Mouse (Mus musculus) CH12.LX (cell line): ENCODE measurements around the gene Rcor2. TPM values are rescaled to one million over a fixed set of nuclear protein-coding genes. Genes with fewer than 3 reads are reported as not detected.

Experiments used
- DNase-seq: peaks from one replicate; pipeline ENCODE4 v3.0.0-alpha.2; 2013; ENCODE audit errors: extremely low read depth
- H3K27ac ChIP-seq: 2 replicates; pipeline ENCODE4 v1.5.1; 2012; ENCODE audit warnings: low read depth, mild to moderate bottlenecking, control low read depth, moderate library complexity; ENCODE audit not compliant: insufficient read depth
- H3K27me3 ChIP-seq: replicated peaks from 2 replicates; pipeline ENCODE3; 2012; ENCODE audit warnings: inconsistent platforms
- H3K36me3 ChIP-seq, 2 experiments: replicated peaks in 1 of 2; 2 replicates each; pipeline versions ENCODE3 to v1.6.1; 2012; ENCODE audit warnings: inconsistent platforms in 1 of 2, low read length in 1 of 2, mild to moderate bottlenecking in 1 of 2, mixed read lengths in 1 of 2, moderate library complexity in 1 of 2; ENCODE audit not compliant: control insufficient read depth in 1 of 2, insufficient read depth in 1 of 2
- H3K4me1 ChIP-seq, 2 experiments: 2 replicates each; pipeline ENCODE4 v1.6.1; 2012; ENCODE audit warnings: inconsistent platforms in 1 of 2, moderate library complexity in 1 of 2; ENCODE audit not compliant: insufficient read depth in 2 of 2, control insufficient read depth in 1 of 2
- H3K4me2 ChIP-seq: 2 replicates; pipeline ENCODE4 v1.6.1; 2012; ENCODE audit warnings: low read depth, mild to moderate bottlenecking, control low read depth; ENCODE audit not compliant: poor library complexity, insufficient read depth, severe bottlenecking
- H3K4me3 ChIP-seq, 3 experiments: fragments of 150-350 bp in 1 of 3; sonication (generic) in 1 of 3; replicated peaks in 1 of 3; 2 replicates each; pipeline versions ENCODE3 to v1.5.1; 2011 to 2012; ENCODE audit warnings: low read depth in 2 of 3, low read length in 2 of 3, mild to moderate bottlenecking in 2 of 3, moderate library complexity in 2 of 3, control low read depth in 1 of 3, improper control_type of control experiment in 1 of 3, inconsistent platforms in 1 of 3, mixed read lengths in 1 of 3; ENCODE audit not compliant: poor library complexity in 1 of 3
- H3K79me2 ChIP-seq: replicated peaks from 2 replicates; pipeline ENCODE4 v1.6.1; 2012; ENCODE audit warnings: mild to moderate bottlenecking, moderate library complexity; ENCODE audit not compliant: control insufficient read depth, poor library complexity, insufficient read depth, severe bottlenecking; ENCODE audit errors: extremely low read depth
- H3K9ac ChIP-seq: 2 replicates; pipeline ENCODE4 v1.6.1; 2012; ENCODE audit warnings: low read depth, mild to moderate bottlenecking, control low read depth, moderate library complexity; ENCODE audit not compliant: insufficient read depth
- H3K9me3 ChIP-seq: replicated peaks from 2 replicates; pipeline ENCODE3; 2012; ENCODE audit warnings: low read length, inconsistent platforms, mixed read lengths
- CHD1 ChIP-seq: IDR thresholded peaks from 2 replicates; pipeline ENCODE4 v1.6.1; 2012; ENCODE audit warnings: low read depth, low read length, improper control_type of control experiment, inconsistent platforms
- CTCF ChIP-seq, 2 experiments: IDR thresholded peaks in 1 of 2; conservative IDR thresholded peaks in 1 of 2; 2 replicates each; pipeline ENCODE4 v1.5.1; 2011 to 2012; ENCODE audit warnings: low read depth in 2 of 2, low read length in 2 of 2, improper control_type of control experiment in 1 of 2, inconsistent platforms in 1 of 2, mild to moderate bottlenecking in 1 of 2, moderate library complexity in 1 of 2
- E2F4 ChIP-seq: IDR thresholded peaks from 2 replicates; pipeline ENCODE4 v1.6.1; 2011; ENCODE audit warnings: low read depth, low read length, improper control_type of control experiment; ENCODE audit not compliant: insufficient replicate concordance
- HCFC1 ChIP-seq: IDR thresholded peaks from 2 replicates; pipeline ENCODE4 v1.6.1; 2012; ENCODE audit warnings: low read depth, mild to moderate bottlenecking, inconsistent platforms, low read length, improper control_type of control experiment
- KAT2A ChIP-seq: IDR thresholded peaks from 2 replicates; pipeline ENCODE4 v1.6.1; 2012; ENCODE audit warnings: low read length, improper control_type of control experiment, inconsistent platforms; ENCODE audit not compliant: insufficient replicate concordance
- MAFK ChIP-seq: IDR thresholded peaks from 2 replicates; pipeline ENCODE4 v1.6.1; 2011; ENCODE audit warnings: low read length, improper control_type of control experiment; ENCODE audit not compliant: insufficient replicate concordance
- MEF2A ChIP-seq: IDR thresholded peaks from 2 replicates; pipeline ENCODE4 v1.6.1; 2014; ENCODE audit warnings: low read depth, mild to moderate bottlenecking, inconsistent platforms, low read length, improper control_type of control experiment, borderline replicate concordance
- MXI1 ChIP-seq: IDR thresholded peaks from 2 replicates; pipeline ENCODE4 v1.6.1; 2011; ENCODE audit warnings: mild to moderate bottlenecking, low read depth, low read length, improper control_type of control experiment
- MYC ChIP-seq: IDR thresholded peaks from 2 replicates; pipeline ENCODE4 v1.6.1; 2011; ENCODE audit warnings: low read depth, mild to moderate bottlenecking, improper control_type of control experiment, low read length
- NRF1 ChIP-seq: IDR thresholded peaks from 2 replicates; pipeline ENCODE4 v1.6.1; 2014; ENCODE audit warnings: low read depth, mild to moderate bottlenecking, inconsistent platforms, low read length, improper control_type of control experiment, moderate library complexity
- RAD21 ChIP-seq: IDR thresholded peaks from 2 replicates; pipeline ENCODE4 v1.6.1; 2011; ENCODE audit warnings: low read depth, mild to moderate bottlenecking, low read length, improper control_type of control experiment, moderate library complexity
- SIN3A ChIP-seq: IDR thresholded peaks from 2 replicates; pipeline ENCODE4 v1.6.1; 2012; ENCODE audit warnings: low read length, improper control_type of control experiment, inconsistent platforms
- SMC3 ChIP-seq: IDR thresholded peaks from 2 replicates; pipeline ENCODE4 v1.6.1; 2011; ENCODE audit warnings: low read depth, low read length, improper control_type of control experiment
- TBP ChIP-seq: conservative IDR thresholded peaks from 2 replicates; pipeline ENCODE4 v1.6.1; 2011; ENCODE audit warnings: low read depth, low read length, improper control_type of control experiment
- ZMIZ1 ChIP-seq: IDR thresholded peaks from 2 replicates; pipeline ENCODE4 v1.6.1; 2012; ENCODE audit warnings: low read depth, mild to moderate bottlenecking, inconsistent platforms, low read length, improper control_type of control experiment
- ZNF384 ChIP-seq: IDR thresholded peaks from 2 replicates; pipeline ENCODE4 v1.6.1; 2012; ENCODE audit warnings: low read depth, low read length, improper control_type of control experiment, inconsistent platforms
- dilution Hi-C: fragments of 300-500 bp; cut with MboI; formaldehyde crosslinking; loops from 2 replicates; pipeline ENCODE4 v1.14.3; 2020; ENCODE audit warnings: low sequenced_read_pairs; ENCODE audit not compliant: extremely low pct_unique_long_range_greater_than_20kb, extremely low pct_ligation_motif_present
- in situ Hi-C: fragments of 300-500 bp; cut with MboI; formaldehyde crosslinking; loops from 3 replicates; pipeline ENCODE4 v1.14.3; 2019; ENCODE audit warnings: low sequenced_read_pairs, low pct_ligation_motif_present, low pct_unique_long_range_greater_than_20kb, mixed read lengths
- polyA plus RNA-seq: library from polyadenylated mRNA; unstranded; fragments of >175 nt; gene quantifications from 2 replicates; pipeline ENCODE4 v1.2.1, GENCODE M21; 2012; ENCODE audit warnings: low read depth; ENCODE audit not compliant: insufficient read length
- total RNA-seq, 2 experiments: library from RNA; depleted of rRNA; stranded (reverse); fragments of 300-350 nt in 1 of 2; fragments of >200 nt in 1 of 2; gene quantifications; 2 replicates each; pipeline ENCODE4 v1.2.3; 2012 to 2014

Gene Rcor2
- total and polyA plus RNA-seq, 3 experiments = 9.2 to 28.2 (median 12.0) TPM

DNA sequence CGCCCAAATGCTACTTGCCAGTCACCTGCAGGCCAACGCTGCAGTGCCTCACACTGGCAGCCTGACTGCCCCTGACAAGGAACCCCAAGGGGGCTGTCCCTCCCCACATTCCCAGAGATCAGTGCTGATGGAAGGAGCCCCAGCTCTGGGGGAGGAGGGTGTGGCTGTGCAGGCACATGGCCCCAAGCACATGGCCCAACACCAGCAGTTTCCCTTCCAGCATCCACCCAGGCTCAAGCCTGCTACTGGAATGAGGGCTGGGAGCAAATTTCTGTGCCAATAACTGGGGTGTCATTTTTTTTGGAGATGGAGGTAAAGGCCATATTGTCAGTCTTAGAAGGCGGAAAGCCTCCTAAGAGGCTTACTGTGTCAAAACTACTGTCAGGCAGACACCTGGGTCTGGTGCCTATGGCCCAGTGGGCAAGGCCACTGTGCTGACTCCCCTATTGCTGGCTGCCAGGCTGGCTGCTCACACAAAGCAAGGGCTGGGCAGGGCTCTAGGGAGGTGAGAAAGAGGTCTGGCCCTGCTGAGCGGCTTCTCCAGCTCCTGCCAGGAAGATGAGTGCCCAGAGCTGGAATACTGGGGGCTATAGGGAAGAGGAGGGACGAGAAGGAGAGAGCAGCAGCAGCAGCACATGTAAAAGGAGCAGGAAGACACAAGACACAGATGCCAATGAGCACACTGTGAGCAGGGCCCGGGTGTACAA, 11.2 kb downstream of the Rcor2 start:
- Histone ChIP-seq H3K27ac (no peak overlapping the region), H3K27me3 (no peaks in the 10 kb centered on the region), H3K4me3 (no peak overlapping the region), H3K4me2 (no peak overlapping the region), H3K9me3 (peaks cover 4% of the 10 kb centered on the region), H3K9ac (no peak overlapping the region), H3K4me1 (peaks cover 0 to 25% of the 10 kb centered on the region in 2 experiments; a peak in 2 of 4 replicates), H3K36me3 (peaks cover 78 to 99% of the 10 kb centered on the region in 2 experiments), H3K79me2 (no peaks in the 10 kb centered on the region)
- TF ChIP-seq HCFC1 (no peak), MXI1 (no peak), TBP (no peak), NRF1 (no peak), CHD1 (no peak)
- in situ Hi-C loops = no loop called here
- no peak for DNase-seq
- dilution Hi-C loops = no loop called here

DNA sequence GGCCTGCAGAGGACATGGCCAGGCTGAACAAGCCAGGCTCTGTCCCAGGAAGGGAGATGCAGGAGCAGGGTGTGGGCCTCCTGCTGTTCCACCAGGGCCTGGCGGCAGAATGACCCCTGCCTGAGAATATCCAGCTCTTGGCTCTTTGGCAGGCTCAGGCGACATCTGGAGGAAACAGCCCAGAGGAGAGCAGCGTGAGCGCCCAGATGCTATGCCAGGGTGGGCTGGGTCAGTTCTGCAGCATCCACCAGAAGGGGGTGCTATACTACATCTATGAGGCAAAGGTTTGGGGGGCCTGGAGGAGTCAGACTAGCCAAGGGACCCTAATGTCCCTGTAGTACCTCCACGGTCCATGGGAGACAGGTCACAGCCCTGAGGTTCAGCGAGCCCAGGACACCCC, 12.0 kb downstream of the Rcor2 start:
- H3K36me3 ChIP-seq = peaks cover 83 to 99% of the 10 kb centered on the region in 2 experiments
- no peaks in the 10 kb centered on the region for H3K27me3 ChIP-seq
- no peak for DNase-seq
- no peaks in the 10 kb centered on the region for H3K79me2 ChIP-seq
- no peak for TF ChIP-seq KAT2A
- peak; percentile 53 for TF ChIP-seq SMC3
- TF ChIP-seq MAFK = no peak
- no peak for TF ChIP-seq ZMIZ1
- TF ChIP-seq RAD21 = peak; percentile 50
- peak in 1 of 2 experiments; percentile 61; a peak in 2 of 4 replicates for TF ChIP-seq CTCF (conservative IDR thresholded peaks at IDR 0.05 in 1 of 2, IDR thresholded peaks at IDR 0.05 in 1 of 2; ENCODE audit: low read depth in 2 of 2, low read length in 2 of 2)
- TF ChIP-seq MEF2A = no peak
- no peak for TF ChIP-seq E2F4
- no peak for TF ChIP-seq ZNF384
- no peak for TF ChIP-seq SIN3A
- TF ChIP-seq HCFC1 = no peak
- no peak for TF ChIP-seq MYC
- H3K4me1 ChIP-seq = peaks cover 0 to 25% of the 10 kb centered on the region in 2 experiments; a peak in 2 of 4 replicates
- no peak overlapping the region for H3K4me2 ChIP-seq
- dilution Hi-C loops = no loop called here
- in situ Hi-C loops = no loop called here
- no peak overlapping the region for H3K4me3 ChIP-seq
- H3K9me3 ChIP-seq = no peaks in the 10 kb centered on the region
- no peak overlapping the region for H3K9ac ChIP-seq
- H3K27ac ChIP-seq = no peak overlapping the region
